Mouse (Mus musculus) heart, postnatal 0 days (tissue): ENCODE results near the gene Chpt1.

ENCODE experiments used
- CTCF ChIP-seq: IDR thresholded peaks from 2 replicates; pipeline ENCODE4 v1.5.1; 2016; ENCODE audit warnings: antibody characterized with exemption, control low read depth, low read depth
- EP300 ChIP-seq: IDR thresholded peaks from 2 replicates; pipeline ENCODE4 v1.6.1; 2016; ENCODE audit warnings: antibody characterized with exemption, low read depth

DNA sequence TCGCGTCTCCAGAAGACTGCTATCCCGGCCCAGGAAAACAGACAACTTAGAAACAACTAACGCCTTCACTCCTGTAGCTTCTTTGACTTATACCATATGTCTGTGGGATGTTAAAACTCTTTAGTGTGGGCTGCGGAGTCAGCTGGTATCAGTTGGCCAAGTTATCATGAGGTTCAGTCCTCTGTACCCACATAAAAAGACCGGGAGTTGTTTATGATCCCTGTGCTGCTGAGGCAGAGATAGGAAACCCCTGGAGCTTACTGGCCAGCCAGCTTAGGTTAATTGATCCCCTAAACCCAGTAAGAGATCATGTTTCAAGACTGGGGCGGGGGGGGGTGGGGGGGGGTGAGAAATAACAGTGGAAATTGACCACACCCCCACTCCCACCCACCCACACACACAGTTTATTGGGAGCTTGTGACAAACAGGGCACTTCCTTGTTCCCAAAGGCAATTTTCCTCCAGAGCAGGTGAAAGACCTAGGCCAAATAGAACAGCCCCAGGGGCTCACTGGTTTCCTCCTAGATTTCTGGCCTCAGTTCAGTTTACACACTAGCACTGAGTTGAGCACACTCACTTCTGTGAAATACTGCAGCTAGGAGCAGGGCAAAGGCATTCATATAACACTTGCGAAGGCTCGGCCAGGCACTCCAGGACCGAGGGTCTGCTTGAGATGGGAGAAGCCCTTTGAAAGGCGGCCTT, 6.9 kb downstream of the Chpt1 start:
- TF ChIP-seq CTCF (no peak), EP300 (no peak)
